Mouse (Mus musculus): ENCODE measurements around the gene Krtcap3. TPM values are rescaled to one million over a fixed set of nuclear protein-coding genes. Genes with fewer than 3 reads are reported as not detected.

The Krtcap3 gene
- polyA plus RNA-seq, 1 experiment from 2014 or later, result 64.2 TPM

GRCm38 (mm10) chr5:31266101-31266500 is 14.6 kb downstream of the Krtcap3 start:
- Histone ChIP-seq H3K4me2 (ENCODE audit: low read depth, low read length) (no peak overlapping the region), H3K27me3 (ENCODE audit: control insufficient read depth, insufficient read depth, low read length) (no peaks in the 10 kb centered on the region), H3K9me3 (replicated peaks; ENCODE audit: control insufficient read depth, low read length) (no peaks in the 10 kb centered on the region), H3K27ac (ENCODE audit: low read length) (no peak overlapping the region), H3K4me3 (replicated peaks; ENCODE audit: low read length) (no peak overlapping the region), H3K9ac (ENCODE audit: low read length) (no peak overlapping the region), H3K36me3 (ENCODE audit: control insufficient read depth, insufficient read depth, low read length) (0 out of 2 replicates have a peak, but pooled peaks cover 4% of the 10 kb centered on the region), H3K4me1 (ENCODE audit: control insufficient read depth, insufficient read depth, low read length) (no peaks in the 10 kb centered on the region)
- no peak for ATAC-seq (ENCODE audit: insufficient read depth, low FRiP score)
- 86% methylated on average over 7 of the region's 7 CpGs for WGBS

- no peak overlapping the region for H3K9ac ChIP-seq (ENCODE audit: low read length)
- no peaks in the 10 kb centered on the region for H3K4me1 ChIP-seq (ENCODE audit: control insufficient read depth, insufficient read depth, low read length)
- H3K27me3 ChIP-seq (ENCODE audit: control insufficient read depth, insufficient read depth, low read length), result no peaks in the 10 kb centered on the region
- ATAC-seq (ENCODE audit: insufficient read depth, low FRiP score), result no peak
- WGBS, result 84% methylated on average over 6 of the region's 6 CpGs
- no peak overlapping the region for H3K4me2 ChIP-seq (ENCODE audit: low read depth, low read length)
- H3K4me3 ChIP-seq (replicated peaks; ENCODE audit: low read length), result no peak overlapping the region
- H3K9me3 ChIP-seq (replicated peaks; ENCODE audit: control insufficient read depth, low read length), result no peaks in the 10 kb centered on the region
- 0 out of 2 replicates have a peak, but pooled peaks cover 4% of the 10 kb centered on the region for H3K36me3 ChIP-seq (ENCODE audit: control insufficient read depth, insufficient read depth, low read length)
- H3K27ac ChIP-seq (ENCODE audit: low read length), result no peak overlapping the region
These were observed 16.2 kb downstream of the Krtcap3 start for GRCm38 (mm10) chr5:31267686-31268085.

- no peak for ATAC-seq (ENCODE audit: insufficient read depth, low FRiP score)
- Histone ChIP-seq H3K36me3 (ENCODE audit: control insufficient read depth, insufficient read depth, low read length) (0 out of 2 replicates have a peak, but pooled peaks cover 5% of the 10 kb centered on the region), H3K27me3 (ENCODE audit: control insufficient read depth, insufficient read depth, low read length) (no peaks in the 10 kb centered on the region), H3K4me1 (ENCODE audit: control insufficient read depth, insufficient read depth, low read length) (no peaks in the 10 kb centered on the region), H3K9me3 (replicated peaks; ENCODE audit: control insufficient read depth, low read length) (no peaks in the 10 kb centered on the region), H3K9ac (ENCODE audit: low read length) (no peak overlapping the region), H3K27ac (ENCODE audit: low read length) (no peak overlapping the region), H3K4me3 (replicated peaks; ENCODE audit: low read length) (no peak overlapping the region), H3K4me2 (ENCODE audit: low read depth, low read length) (no peak overlapping the region)
- WGBS, result 89% methylated on average over 6 of the region's 6 CpGs
These were observed 21.5 kb downstream of the Krtcap3 start for GRCm38 (mm10) chr5:31273018-31273417.

GRCm38 (mm10) chr5:31279245-31279988 is 27.9 kb downstream of the Krtcap3 start:
- H3K9ac ChIP-seq (ENCODE audit: low read length), result no peak overlapping the region
- 83% methylated on average over 20 of the region's 20 CpGs for WGBS
- ATAC-seq (ENCODE audit: insufficient read depth, low FRiP score), result no peak

GRCm38 (mm10) chr5:31288225-31288624 is 36.7 kb downstream of the Krtcap3 start:
- no peak overlapping the region for H3K27ac ChIP-seq (ENCODE audit: low read length)
- H3K4me1 ChIP-seq (ENCODE audit: control insufficient read depth, insufficient read depth, low read length), result peaks cover 5% of the 10 kb centered on the region; the same call in 1 of the 2 replicates
- no peak for ATAC-seq (ENCODE audit: insufficient read depth, low FRiP score)
- no peak overlapping the region for H3K9ac ChIP-seq (ENCODE audit: low read length)
- H3K27me3 ChIP-seq (ENCODE audit: control insufficient read depth, insufficient read depth, low read length), result no peaks in the 10 kb centered on the region
- no peak overlapping the region for H3K4me3 ChIP-seq (replicated peaks; ENCODE audit: low read length)
- peaks cover 6% of the 10 kb centered on the region; the same call in 1 of the 2 replicates for H3K36me3 ChIP-seq (ENCODE audit: control insufficient read depth, insufficient read depth, low read length)
- 64% methylated on average over 4 of the region's 4 CpGs for WGBS
- no peaks in the 10 kb centered on the region for H3K9me3 ChIP-seq (replicated peaks; ENCODE audit: control insufficient read depth, low read length)
- no peak overlapping the region for H3K4me2 ChIP-seq (ENCODE audit: low read depth, low read length)

More at GRCm38 (mm10) chr5:31279245-31279988, 27.9 kb downstream of the Krtcap3 start:
- Histone ChIP-seq H3K4me1 (ENCODE audit: control insufficient read depth, insufficient read depth, low read length) (no peaks in the 10 kb centered on the region), H3K36me3 (ENCODE audit: control insufficient read depth, insufficient read depth, low read length) (peaks cover 15% of the 10 kb centered on the region), H3K4me3 (replicated peaks; ENCODE audit: low read length) (no peak overlapping the region), H3K27me3 (ENCODE audit: control insufficient read depth, insufficient read depth, low read length) (no peaks in the 10 kb centered on the region), H3K27ac (ENCODE audit: low read length) (no peak overlapping the region), H3K9me3 (replicated peaks; ENCODE audit: control insufficient read depth, low read length) (no peaks in the 10 kb centered on the region), H3K4me2 (ENCODE audit: low read depth, low read length) (no peak overlapping the region)

GRCm38 (mm10) chr5:31288655-31289054 is 37.2 kb downstream of the Krtcap3 start:
- Histone ChIP-seq H3K9ac (ENCODE audit: low read length) (no peak overlapping the region), H3K27ac (ENCODE audit: low read length) (no peak overlapping the region), H3K4me1 (ENCODE audit: control insufficient read depth, insufficient read depth, low read length) (peaks cover 5% of the 10 kb centered on the region; the same call in 1 of the 2 replicates), H3K36me3 (ENCODE audit: control insufficient read depth, insufficient read depth, low read length) (peaks cover 3% of the 10 kb centered on the region; the same call in 1 of the 2 replicates), H3K4me2 (ENCODE audit: low read depth, low read length) (no peak overlapping the region), H3K27me3 (ENCODE audit: control insufficient read depth, insufficient read depth, low read length) (no peaks in the 10 kb centered on the region), H3K4me3 (replicated peaks; ENCODE audit: low read length) (no peak overlapping the region), H3K9me3 (replicated peaks; ENCODE audit: control insufficient read depth, low read length) (no peaks in the 10 kb centered on the region)
- no peak for ATAC-seq (ENCODE audit: insufficient read depth, low FRiP score)
- WGBS, result 80% methylated on average over 3 of the region's 3 CpGs

- no peak for ATAC-seq (ENCODE audit: insufficient read depth, low FRiP score)
- Histone ChIP-seq H3K36me3 (ENCODE audit: control insufficient read depth, insufficient read depth, low read length) (no peaks in the 10 kb centered on the region), H3K4me1 (ENCODE audit: control insufficient read depth, insufficient read depth, low read length) (peaks cover 9% of the 10 kb centered on the region; the same call in 1 of the 2 replicates), H3K4me2 (ENCODE audit: low read depth, low read length) (peak overlapping the region; percentile 76), H3K27ac (ENCODE audit: low read length) (no peak overlapping the region), H3K9ac (ENCODE audit: low read length) (peak overlapping the region; percentile 70; the same call in 1 of the 2 replicates), H3K9me3 (replicated peaks; ENCODE audit: control insufficient read depth, low read length) (no peaks in the 10 kb centered on the region), H3K4me3 (replicated peaks; ENCODE audit: low read length) (peak overlapping the region; percentile 68), H3K27me3 (ENCODE audit: control insufficient read depth, insufficient read depth, low read length) (no peaks in the 10 kb centered on the region)
- 79% methylated on average over 3 of the region's 3 CpGs for WGBS
These were observed 38.2 kb downstream of the Krtcap3 start for GRCm38 (mm10) chr5:31289626-31290230.

GRCm38 (mm10) chr5:31290521-31291360 is 39.2 kb downstream of the Krtcap3 start, which contains the start of gene Ift172:
Gene Ift172 (minus strand): TSS chr5:31291116.
- peaks cover 15% of the 10 kb centered on the region; the same call in 1 of the 2 replicates for H3K4me1 ChIP-seq (ENCODE audit: control insufficient read depth, insufficient read depth, low read length)
- H3K27me3 ChIP-seq (ENCODE audit: control insufficient read depth, insufficient read depth, low read length), result no peaks in the 10 kb centered on the region
- peak; percentile 97 for ATAC-seq (ENCODE audit: insufficient read depth, low FRiP score)
- H3K4me3 ChIP-seq (replicated peaks; ENCODE audit: low read length), result peak within 1 kb of the TSS; percentile 68
- no peaks in the 10 kb centered on the region for H3K9me3 ChIP-seq (replicated peaks; ENCODE audit: control insufficient read depth, low read length)
- 2% methylated on average over 45 of the region's 45 CpGs for WGBS
- peak within 1 kb of the TSS; percentile 74 for H3K9ac ChIP-seq (ENCODE audit: low read length)
- no peaks in the 10 kb centered on the region for H3K36me3 ChIP-seq (ENCODE audit: control insufficient read depth, insufficient read depth, low read length)
- H3K4me2 ChIP-seq (ENCODE audit: low read depth, low read length), result peak within 1 kb of the TSS; percentile 76
- peak within 1 kb of the TSS; percentile 87 for H3K27ac ChIP-seq (ENCODE audit: low read length)

All from stomach, embryonic 16.5 days (tissue).